Mouse (Mus musculus) urinary bladder, postnatal 4 days (tissue): ENCODE results near the gene Gpx2.
"Not testable (repeated sequence)": the region's sequence is repeated elsewhere in the genome, so short reads cannot be mapped to it uniquely, and the experiment has no call there.

ENCODE experiments used
- DNase-seq, 2 experiments: peaks; one replicate each; pipeline ENCODE4 v3.0.0; 2021 to 2022; ENCODE audit warnings: low spot score in 2 of 2

Gpx2 gene

GRCm38 (mm10) chr12:76805056-76805811 lies 9.9 kb upstream of the Gpx2 start:
- no peak for DNase-seq

- DNase-seq = peak in 1 of 2 experiments; percentile 37
These were observed 8.4 kb upstream of the Gpx2 start for GRCm38 (mm10) chr12:76803700-76804252.

- DNase-seq = no peak
These were observed 7.7 kb upstream of the Gpx2 start for GRCm38 (mm10) chr12:76803028-76803427.

- no peak for DNase-seq
These were observed 2.8 kb upstream of the Gpx2 start for GRCm38 (mm10) chr12:76798008-76798720.

- DNase-seq = no peak
These were observed 1.7 kb upstream of the Gpx2 start for GRCm38 (mm10) chr12:76796938-76797539.

- DNase-seq = not testable (repeated sequence)
These were observed 2.8 kb downstream of the Gpx2 start for GRCm38 (mm10) chr12:76792540-76792939.

GRCm38 (mm10) chr12:76790446-76791084 lies 4.8 kb downstream of the Gpx2 start:
- no peak for DNase-seq

- no peak for DNase-seq
These were observed 11.2 kb downstream of the Gpx2 start for GRCm38 (mm10) chr12:76784056-76784619.

GRCm38 (mm10) chr12:76780639-76781468 lies 14.5 kb downstream of the Gpx2 start:
- no peak for DNase-seq

- peak in 1 of 2 experiments; percentile 55 for DNase-seq
These were observed 15.4 kb downstream of the Gpx2 start for GRCm38 (mm10) chr12:76779951-76780350.

GRCm38 (mm10) chr12:76778305-76779083 lies 16.9 kb downstream of the Gpx2 start:
- DNase-seq = peak in 1 of 2 experiments; percentile 30

GRCm38 (mm10) chr12:76777845-76778244 lies 17.5 kb downstream of the Gpx2 start:
- DNase-seq = peak in 1 of 2 experiments; percentile 5

GRCm38 (mm10) chr12:76776898-76777297 lies 18.5 kb downstream of the Gpx2 start:
- DNase-seq = peak in 1 of 2 experiments; percentile 22

GRCm38 (mm10) chr12:76775132-76775531 lies 20.2 kb downstream of the Gpx2 start:
- DNase-seq = peak in 1 of 2 experiments; percentile 4

- DNase-seq = no peak
These were observed 20.7 kb downstream of the Gpx2 start for GRCm38 (mm10) chr12:76774652-76775051.

- DNase-seq = no peak
These were observed 23.8 kb downstream of the Gpx2 start for GRCm38 (mm10) chr12:76771540-76771939.

GRCm38 (mm10) chr12:76770841-76771500 lies 24.4 kb downstream of the Gpx2 start:
- peak in 1 of 2 experiments; percentile 36 for DNase-seq

GRCm38 (mm10) chr12:76765901-76766630 lies 29.3 kb downstream of the Gpx2 start:
- no peak for DNase-seq
